Mouse (Mus musculus) liver, embryonic 15.5 days (tissue): ENCODE results near the gene Zswim8. TPM values are rescaled to one million over a fixed set of nuclear protein-coding genes. Genes with fewer than 3 reads are reported as not detected.

Source experiments
- ATAC-seq: fragments of 200-750 bp; cut with Nextera tagmentation; 2 replicates; pipeline ENCODE4 v1.8.0; 2017; ENCODE audit warnings: moderate number of reproducible peaks, mild to moderate bottlenecking, moderate library complexity; ENCODE audit not compliant: insufficient read depth
- H3K27ac ChIP-seq: fragments of 300-500 bp; sonication (generic); replicated peaks from 2 replicates; pipeline ENCODE4 v1.5.1; 2015; ENCODE audit warnings: mild to moderate bottlenecking, inconsistent platforms
- H3K27me3 ChIP-seq: fragments of 300-500 bp; sonication (generic); 2 replicates; pipeline ENCODE4 v1.6.1; 2015; ENCODE audit warnings: mild to moderate bottlenecking, inconsistent platforms
- H3K36me3 ChIP-seq: fragments of 300-500 bp; sonication (generic); replicated peaks from 2 replicates; pipeline ENCODE4 v1.6.1; 2015; ENCODE audit warnings: moderate library complexity, mild to moderate bottlenecking, inconsistent platforms
- H3K4me1 ChIP-seq: fragments of 300-500 bp; sonication (generic); replicated peaks from 2 replicates; pipeline ENCODE4 v1.6.1; 2015; ENCODE audit warnings: inconsistent platforms
- H3K4me2 ChIP-seq: fragments of 300-500 bp; sonication (generic); 2 replicates; pipeline ENCODE4 v1.6.1; 2015; ENCODE audit warnings: moderate library complexity, mild to moderate bottlenecking, inconsistent platforms
- H3K4me3 ChIP-seq: fragments of 300-500 bp; sonication (generic); replicated peaks from 2 replicates; pipeline ENCODE4 v1.5.1; 2015; ENCODE audit warnings: mild to moderate bottlenecking, inconsistent platforms
- H3K9ac ChIP-seq: fragments of 300-500 bp; sonication (generic); 2 replicates; pipeline ENCODE4 v1.6.1; 2015; ENCODE audit warnings: moderate library complexity, mild to moderate bottlenecking, inconsistent platforms
- H3K9me3 ChIP-seq: fragments of 300-500 bp; sonication (generic); replicated peaks from 2 replicates; pipeline ENCODE4 v1.6.1; 2016; ENCODE audit warnings: inconsistent platforms
- WGBS: fragments of 180-500 bp; shearing (Covaris S2); methylation state at CpG from one replicate; pipeline ENCODE4 v1.1.7; 2015; ENCODE audit warnings: mixed read lengths; ENCODE audit not compliant: insufficient replicate concordance; 5-methylcytosine and 5-hydroxymethylcytosine counted together
- polyA plus RNA-seq: library from polyadenylated mRNA; unstranded; fragments of >200 nt; fragmentation: Nextera tagmentation; extraction: Ambion mirVana; gene quantifications from 2 replicates; pipeline ENCODE4 v1.2.1, GENCODE M21; 2015

The Zswim8 gene
- polyA plus RNA-seq, 1 experiment from 2014 or later = 5.0 TPM

GRCm38 (mm10) chr14:20753792-20754191 lies 46.4 kb downstream of the Zswim8 start:
- Histone ChIP-seq H3K27me3 (no peaks in the 10 kb centered on the region), H3K4me1 (no peaks in the 10 kb centered on the region), H3K27ac (no peak overlapping the region), H3K9ac (no peak overlapping the region), H3K36me3 (peaks cover 24% of the 10 kb centered on the region), H3K9me3 (no peaks in the 10 kb centered on the region), H3K4me2 (no peak overlapping the region), H3K4me3 (no peak overlapping the region)
- WGBS = 32% methylated on average over 3 of the region's 3 CpGs
- no peak for ATAC-seq

- no peaks in the 10 kb centered on the region for H3K4me1 ChIP-seq
- no peaks in the 10 kb centered on the region for H3K9me3 ChIP-seq
- H3K4me3 ChIP-seq = no peak overlapping the region
- peaks cover 51% of the 10 kb centered on the region for H3K36me3 ChIP-seq
- H3K9ac ChIP-seq = no peak overlapping the region
- 82% methylated on average over 22 of the region's 22 CpGs for WGBS
- H3K27me3 ChIP-seq = no peaks in the 10 kb centered on the region
- no peak for ATAC-seq
- H3K27ac ChIP-seq = no peak overlapping the region
- H3K4me2 ChIP-seq = no peak overlapping the region
Observed at GRCm38 (mm10) chr14:20757370-20757907, 50.1 kb downstream of the Zswim8 start.

DNA sequence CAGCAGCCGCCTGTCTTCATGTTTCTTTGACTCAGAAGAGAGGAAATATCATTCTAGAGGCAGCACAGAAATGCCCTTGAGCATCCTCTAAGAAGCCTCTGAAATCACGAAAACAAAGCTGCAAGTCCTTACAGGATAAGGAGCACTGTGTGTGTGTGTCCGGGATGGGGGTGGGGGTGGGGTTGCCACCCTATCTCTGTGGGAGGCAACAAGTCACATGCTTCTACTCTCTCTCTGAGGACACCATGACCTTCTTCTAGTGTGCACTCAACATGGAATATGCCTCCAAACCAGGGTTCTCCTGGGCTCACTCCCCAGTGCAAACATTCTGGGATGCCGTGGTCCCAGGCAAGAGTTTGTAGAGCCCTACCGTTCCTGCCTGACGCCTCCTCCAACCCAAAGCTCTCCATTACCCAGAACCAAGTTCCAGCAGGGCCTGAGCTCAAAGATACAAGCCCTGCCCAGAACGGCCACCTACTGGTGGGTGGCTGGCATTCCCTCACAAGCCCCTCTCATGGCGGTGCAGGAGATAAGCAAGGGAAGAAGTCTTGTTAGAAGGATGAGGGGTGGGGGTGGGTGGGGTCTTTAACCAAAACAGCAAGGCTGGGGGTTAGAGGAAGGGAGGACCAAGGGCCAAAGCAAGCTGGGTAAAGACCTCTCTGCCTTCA lies 51.5 kb downstream of the Zswim8 start:
- H3K36me3 ChIP-seq = peaks cover 58% of the 10 kb centered on the region
- H3K4me3 ChIP-seq = no peak overlapping the region
- H3K9me3 ChIP-seq = no peaks in the 10 kb centered on the region
- H3K27ac ChIP-seq = no peak overlapping the region
- 56% methylated on average over 8 of the region's 8 CpGs for WGBS
- no peaks in the 10 kb centered on the region for H3K27me3 ChIP-seq
- H3K4me1 ChIP-seq = no peaks in the 10 kb centered on the region
- no peak overlapping the region for H3K9ac ChIP-seq
- H3K4me2 ChIP-seq = no peak overlapping the region
- no peak for ATAC-seq

- ATAC-seq = no peak
- no peak overlapping the region for H3K27ac ChIP-seq
- WGBS = 71% methylated on average over 5 of the region's 5 CpGs
Observed at GRCm38 (mm10) chr14:20764942-20765341, 57.6 kb downstream of the Zswim8 start.

DNA sequence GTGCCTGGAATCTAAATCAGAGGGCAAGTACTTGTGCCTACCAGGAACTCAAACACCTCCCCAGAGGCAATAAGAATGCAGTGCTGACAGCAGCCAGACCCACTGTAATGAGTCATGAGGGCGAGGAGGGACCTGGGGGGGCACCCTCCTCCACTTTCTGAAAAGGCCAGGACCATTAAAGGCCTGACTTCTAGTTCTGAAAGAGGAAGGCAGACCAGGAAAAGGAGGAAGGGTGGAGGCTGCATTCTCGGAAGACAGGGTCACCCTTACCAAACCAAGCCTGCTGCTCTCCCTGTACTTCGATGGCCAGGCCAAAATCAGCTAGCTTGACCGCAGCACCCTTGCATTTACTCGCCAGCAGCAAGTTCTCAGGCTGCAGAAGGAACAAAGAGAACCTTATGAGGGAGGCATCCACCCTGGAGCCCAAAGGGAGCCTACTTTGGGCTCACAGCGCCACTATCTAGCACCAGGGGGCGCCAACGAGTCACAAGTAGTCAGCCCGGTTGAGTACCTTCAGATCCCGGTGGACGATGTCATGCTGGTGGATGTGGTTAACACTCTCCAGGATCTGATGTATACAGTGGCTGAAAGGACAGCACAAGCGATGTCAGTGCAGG lies 58.4 kb downstream of the Zswim8 start:
- ATAC-seq = peak; percentile 34; the same call in 1 of the 2 replicates
- H3K36me3 ChIP-seq = peaks cover 41% of the 10 kb centered on the region
- H3K9me3 ChIP-seq = no peaks in the 10 kb centered on the region
- WGBS = 22% methylated on average over 12 of the region's 12 CpGs
- no peak overlapping the region for H3K4me2 ChIP-seq
- no peaks in the 10 kb centered on the region for H3K27me3 ChIP-seq
- no peaks in the 10 kb centered on the region for H3K4me1 ChIP-seq
- no peak overlapping the region for H3K4me3 ChIP-seq
- H3K27ac ChIP-seq = no peak overlapping the region
- no peak overlapping the region for H3K9ac ChIP-seq

More at GRCm38 (mm10) chr14:20764942-20765341, 57.6 kb downstream of the Zswim8 start:
- no peak overlapping the region for H3K4me3 ChIP-seq
- no peaks in the 10 kb centered on the region for H3K27me3 ChIP-seq
- peaks cover 46% of the 10 kb centered on the region for H3K36me3 ChIP-seq
- H3K9ac ChIP-seq = no peak overlapping the region
- H3K9me3 ChIP-seq = no peaks in the 10 kb centered on the region
- H3K4me2 ChIP-seq = no peak overlapping the region
- H3K4me1 ChIP-seq = no peaks in the 10 kb centered on the region

GRCm38 (mm10) chr14:20767936-20768335 lies 60.6 kb downstream of the Zswim8 start:
- Histone ChIP-seq H3K27ac (no peak overlapping the region), H3K4me3 (no peak overlapping the region), H3K9me3 (no peaks in the 10 kb centered on the region), H3K9ac (no peak overlapping the region), H3K36me3 (peaks cover 33% of the 10 kb centered on the region), H3K4me2 (no peak overlapping the region), H3K27me3 (no peaks in the 10 kb centered on the region), H3K4me1 (0 out of 2 replicates have a peak, but pooled peaks cover 3% of the 10 kb centered on the region)
- ATAC-seq = no peak
- WGBS = 78% methylated on average over 7 of the region's 7 CpGs

GRCm38 (mm10) chr14:20768581-20768980 lies 61.2 kb downstream of the Zswim8 start:
- no peak overlapping the region for H3K4me2 ChIP-seq
- 71% methylated on average over 5 of the region's 5 CpGs for WGBS
- H3K9me3 ChIP-seq = no peaks in the 10 kb centered on the region
- no peak overlapping the region for H3K9ac ChIP-seq
- no peak for ATAC-seq
- H3K27me3 ChIP-seq = no peaks in the 10 kb centered on the region
- no peak overlapping the region for H3K4me3 ChIP-seq
- H3K4me1 ChIP-seq = peaks cover 9% of the 10 kb centered on the region
- no peak overlapping the region for H3K27ac ChIP-seq
- H3K36me3 ChIP-seq = peaks cover 29% of the 10 kb centered on the region

DNA sequence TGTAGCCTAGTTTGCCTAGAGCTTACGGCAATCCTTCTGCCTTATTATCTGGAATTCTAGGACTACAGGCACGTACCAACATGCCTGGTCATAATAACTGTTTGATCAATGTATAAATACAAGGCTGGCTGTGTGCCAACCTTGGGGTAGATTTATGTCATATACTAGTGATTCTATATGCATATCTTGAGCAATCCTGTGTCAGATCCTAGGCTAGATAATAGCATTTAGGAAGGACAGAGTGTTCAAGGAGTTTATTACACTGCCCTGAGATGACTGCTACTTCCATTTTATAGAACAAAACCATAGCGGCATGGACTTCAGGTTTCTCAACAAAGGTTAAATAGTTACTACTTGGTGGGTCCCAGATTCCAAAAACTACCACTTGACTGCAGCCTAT lies 64.6 kb downstream of the Zswim8 start:
- no peak overlapping the region for H3K9ac ChIP-seq
- peaks cover 19% of the 10 kb centered on the region for H3K4me1 ChIP-seq
- H3K4me3 ChIP-seq = no peak overlapping the region
- no peak overlapping the region for H3K4me2 ChIP-seq
- no peak overlapping the region for H3K27ac ChIP-seq
- H3K9me3 ChIP-seq = no peaks in the 10 kb centered on the region
- WGBS = 78% methylated on average over 3 of the region's 3 CpGs
- no peak for ATAC-seq
- peaks cover 10% of the 10 kb centered on the region for H3K36me3 ChIP-seq
- no peaks in the 10 kb centered on the region for H3K27me3 ChIP-seq

- Histone ChIP-seq H3K9ac (no peak overlapping the region), H3K9me3 (no peaks in the 10 kb centered on the region), H3K36me3 (peaks cover 16% of the 10 kb centered on the region), H3K4me1 (peaks cover 19% of the 10 kb centered on the region), H3K27ac (no peak overlapping the region), H3K27me3 (no peaks in the 10 kb centered on the region), H3K4me3 (no peak overlapping the region), H3K4me2 (no peak overlapping the region)
- ATAC-seq = no peak
- whole genome bisulfite sequencing = 35% methylated on average over 6 of the region's 6 CpGs
Observed at GRCm38 (mm10) chr14:20772808-20773207, 65.5 kb downstream of the Zswim8 start.
